Mouse (Mus musculus): ENCODE measurements around the gene Pip4k2c. TPM values are rescaled to one million over a fixed set of nuclear protein-coding genes. Genes with fewer than 3 reads are reported as not detected.

Gene Pip4k2c
- 10 to 100 TPM; 31.5 to 32.3 TPM for polyA plus RNA-seq (2017; shearing (Covaris generic))

GRCm38 (mm10) chr10:127211414-127211854 lies at the start of gene Pip4k2c:
Pip4k2c (minus strand) TSS chr10:127211585.

GRCm38 (mm10) chr10:127195328-127196129 lies 15.9 kb downstream of the Pip4k2c start, which contains the start of gene Dtx3:
Dtx3 (minus strand) TSS chr10:127195728.

GRCm38 (mm10) chr10:127189651-127190381 lies 21.6 kb downstream of the Pip4k2c start, which contains the start of gene Arhgef25:
Arhgef25 (minus strand) TSS chr10:127190083.

GRCm38 (mm10) chr10:127179871-127180694 lies 31.3 kb downstream of the Pip4k2c start, which contains the start of gene Slc26a10:
Slc26a10 (minus strand) TSS chr10:127180645.

GRCm38 (mm10) chr10:127164631-127165353 lies 46.6 kb downstream of the Pip4k2c start, which contains the start of gene B4galnt1:
B4galnt1 (plus strand) TSS chr10:127165225.

Other genes with a start within 250 kb of the Pip4k2c start
- 10 to 100 TPM; 35.7 to 38.3 TPM for gene Ctdsp2, start 232.9 kb downstream of the Pip4k2c start, polyA plus RNA-seq (2017; shearing (Covaris generic))
- gene Avil, start 210.9 kb downstream of the Pip4k2c start, polyA plus RNA-seq (2017; shearing (Covaris generic)): 1 to 10 TPM in 1 of 2 experiments, under 1 TPM in 1; 0.22 to 1.5 TPM
- gene Tsfm, start 180.7 kb downstream of the Pip4k2c start, polyA plus RNA-seq (2017; shearing (Covaris generic)): 10 to 100 TPM; 44.1 to 51.1 TPM
- 10 to 100 TPM; 21.4 to 21.8 TPM for gene Mettl1, start 170.2 kb downstream of the Pip4k2c start, polyA plus RNA-seq (2017; shearing (Covaris generic))
- gene Eef1akmt3, start 170.1 kb downstream of the Pip4k2c start, polyA plus RNA-seq (2017; shearing (Covaris generic)): 1 to 10 TPM in 1 of 2 experiments, under 1 TPM in 1; 0.41 to 1.0 TPM
- gene Cyp27b1, start 163.3 kb downstream of the Pip4k2c start, polyA plus RNA-seq (2017; shearing (Covaris generic)): 1 to 10 TPM in 1 of 2 experiments, under 1 TPM in 1; 0.28 to 1.5 TPM
- gene March9, start 151.4 kb downstream of the Pip4k2c start, polyA plus RNA-seq (2017; shearing (Covaris generic)): 1 to 10 TPM; 1.5 to 2.8 TPM
- 100 to 1,000 TPM; 253 to 259 TPM for gene Cdk4, start 148.1 kb downstream of the Pip4k2c start, polyA plus RNA-seq (2017; shearing (Covaris generic))
- 10 to 100 TPM; 86.6 to 89.1 TPM for gene Tspan31, start 141.3 kb downstream of the Pip4k2c start, polyA plus RNA-seq (2017; shearing (Covaris generic))
- gene Agap2, start 136.3 kb downstream of the Pip4k2c start, polyA plus RNA-seq (2017; shearing (Covaris generic)): 10 to 100 TPM; 24.5 to 27.9 TPM
- 100 to 1,000 TPM; 153 to 204 TPM for gene Os9, start 90.5 kb downstream of the Pip4k2c start, polyA plus RNA-seq (2017; shearing (Covaris generic))
- gene B4galnt1, start 46.4 kb downstream of the Pip4k2c start, polyA plus RNA-seq (2017; shearing (Covaris generic)): 100 to 1,000 TPM; 549 to 751 TPM
- gene Slc26a10, start 30.9 kb downstream of the Pip4k2c start, polyA plus RNA-seq (2017; shearing (Covaris generic)): 1 to 10 TPM; 5.6 to 9.2 TPM
- gene Arhgef25, start 21.5 kb downstream of the Pip4k2c start, polyA plus RNA-seq (2017; shearing (Covaris generic)): 1 to 10 TPM in 1 of 2 experiments, under 1 TPM in 1; 0.33 to 3.3 TPM
- gene Dtx3, start 15.9 kb downstream of the Pip4k2c start, polyA plus RNA-seq (2017; shearing (Covaris generic)): 100 to 1,000 TPM in 1 of 2 experiments, 10 to 100 TPM in 1; 78.0 to 135 TPM
- 1 to 10 TPM in 1 of 2 experiments, under 1 TPM in 1; 0.78 to 1.0 TPM for gene Kif5a, start 51.8 kb upstream of the Pip4k2c start, polyA plus RNA-seq (2017; shearing (Covaris generic))
- 100 to 1,000 TPM in 1 of 2 experiments, 10 to 100 TPM in 1; 76.7 to 121 TPM for gene Dctn2, start 54.8 kb upstream of the Pip4k2c start, polyA plus RNA-seq (2017; shearing (Covaris generic))
- gene Mbd6, start 77.4 kb upstream of the Pip4k2c start, polyA plus RNA-seq (2017; shearing (Covaris generic)): 10 to 100 TPM in 1 of 2 experiments, 1 to 10 TPM in 1; 8.3 to 10.7 TPM
- gene Mars, start 100.2 kb upstream of the Pip4k2c start, polyA plus RNA-seq (2017; shearing (Covaris generic)): 10 to 100 TPM; 68.9 to 74.7 TPM
- gene Arhgap9, start 110.4 kb upstream of the Pip4k2c start, polyA plus RNA-seq (2017; shearing (Covaris generic)): 100 to 1,000 TPM; 319 to 327 TPM
- gene Gli1, start 130.4 kb upstream of the Pip4k2c start, polyA plus RNA-seq (2017; shearing (Covaris generic)): under 1 TPM; 0.80 to 0.81 TPM
- not detected for gene Inhbe, start 142.8 kb upstream of the Pip4k2c start, polyA plus RNA-seq (2017; shearing (Covaris generic))
- not detected for gene Inhbc, start 158.8 kb upstream of the Pip4k2c start, polyA plus RNA-seq (2017; shearing (Covaris generic))
- 10 to 100 TPM; 25.9 to 28.0 TPM for gene R3hdm2, start 168.7 kb upstream of the Pip4k2c start, polyA plus RNA-seq (2017; shearing (Covaris generic))

All from inflammation-experienced regulatory T-cells (primary cell).